Mouse (Mus musculus): Measurements from ENCODE around the gene Pde6b.

The Pde6b gene

DNA sequence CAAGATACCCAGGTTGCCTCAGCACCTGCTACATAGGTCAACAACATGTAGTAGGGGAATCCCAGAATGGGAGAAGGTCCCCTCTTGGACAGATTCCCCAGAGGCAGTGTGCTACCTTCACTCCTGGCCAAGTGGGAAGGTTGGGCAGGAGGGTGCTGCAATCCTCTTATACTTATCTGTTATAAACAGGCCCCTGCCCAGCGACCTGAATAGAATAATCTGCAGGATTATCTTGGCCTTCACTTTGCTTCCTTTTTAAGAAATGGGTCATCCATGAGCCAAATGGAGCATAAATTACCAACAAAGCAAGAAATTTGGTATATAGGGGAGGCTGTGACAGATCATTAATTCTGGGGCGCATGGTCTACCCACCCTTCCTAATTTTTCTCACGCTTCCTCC lies 1.6 kb downstream of the Pde6b start:
- no peak for DNase-seq (ENCODE audit: low spot score in 2 of 2)

DNA sequence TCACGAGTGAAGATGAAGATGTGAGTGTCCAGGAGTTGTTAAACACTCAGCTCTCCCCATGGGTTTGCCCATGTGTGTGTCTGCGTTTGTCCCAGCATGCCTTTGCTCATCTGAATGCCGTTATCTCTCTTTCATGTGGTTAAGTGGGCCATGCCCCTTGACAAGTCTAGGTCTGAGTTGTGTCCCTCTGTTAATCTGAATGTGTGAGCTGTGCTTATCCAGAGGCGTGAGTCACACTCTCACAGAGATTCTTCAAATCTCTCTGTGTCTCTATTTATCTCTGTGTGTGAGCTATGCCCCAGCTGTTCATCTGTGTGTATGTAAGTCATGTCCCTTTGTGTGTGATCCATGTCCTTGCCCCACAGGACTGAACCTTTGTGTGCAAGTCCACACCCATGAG lies 15.3 kb downstream of the Pde6b start:
- no peak for DNase-seq (ENCODE audit: low spot score in 2 of 2)

DNA sequence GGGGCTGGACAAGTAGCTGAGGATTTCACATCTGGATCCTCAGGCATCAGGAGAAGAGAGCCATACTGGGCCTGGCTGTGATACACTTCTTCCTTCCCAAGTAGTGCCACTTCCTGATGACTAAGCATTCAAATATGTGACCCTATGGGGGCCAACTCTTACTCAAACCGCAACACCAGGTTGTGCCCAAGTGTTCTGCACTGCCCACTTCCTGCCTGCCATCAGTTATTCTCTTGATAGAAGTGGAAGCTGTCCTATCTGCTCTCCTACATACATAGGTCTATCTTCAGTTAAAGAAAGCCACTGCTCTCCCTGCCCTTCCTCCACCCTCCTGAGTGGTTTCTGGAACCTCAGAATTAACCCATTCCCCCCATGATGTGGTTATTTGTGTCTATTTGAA lies 17.3 kb downstream of the Pde6b start:
- DNase-seq (ENCODE audit: low spot score in 2 of 2), result no peak

GRCm38 (mm10) chr5:108406977-108407376 lies 18.8 kb downstream of the Pde6b start:
- DNase-seq (ENCODE audit: low spot score in 2 of 2), result no peak

- no peak for DNase-seq (ENCODE audit: low spot score in 2 of 2)
These were observed 26.5 kb downstream of the Pde6b start for GRCm38 (mm10) chr5:108414711-108415110.

DNA sequence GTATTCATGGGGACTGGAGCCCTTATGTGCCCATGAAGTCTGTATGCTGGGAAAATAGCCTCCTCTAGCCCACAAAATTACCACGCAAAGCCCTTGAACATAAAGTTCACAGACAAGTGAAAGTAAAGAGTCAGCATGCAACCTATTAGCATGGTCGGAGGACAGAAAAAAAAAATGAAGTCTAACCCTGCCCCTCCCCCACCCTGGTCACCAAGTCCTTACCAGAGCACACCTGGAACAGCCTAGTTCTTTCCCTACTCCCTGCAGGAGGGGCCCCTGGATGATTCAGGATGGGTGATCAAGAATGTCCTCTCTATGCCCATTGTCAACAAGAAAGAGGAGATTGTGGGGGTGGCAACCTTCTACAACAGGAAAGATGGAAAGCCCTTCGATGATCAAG lies 34.5 kb downstream of the Pde6b start:
- no peak for DNase-seq (ENCODE audit: low spot score in 2 of 2)

- DNase-seq (ENCODE audit: low spot score in 2 of 2), result no peak
These were observed 35.2 kb downstream of the Pde6b start for GRCm38 (mm10) chr5:108423427-108423826.

DNA sequence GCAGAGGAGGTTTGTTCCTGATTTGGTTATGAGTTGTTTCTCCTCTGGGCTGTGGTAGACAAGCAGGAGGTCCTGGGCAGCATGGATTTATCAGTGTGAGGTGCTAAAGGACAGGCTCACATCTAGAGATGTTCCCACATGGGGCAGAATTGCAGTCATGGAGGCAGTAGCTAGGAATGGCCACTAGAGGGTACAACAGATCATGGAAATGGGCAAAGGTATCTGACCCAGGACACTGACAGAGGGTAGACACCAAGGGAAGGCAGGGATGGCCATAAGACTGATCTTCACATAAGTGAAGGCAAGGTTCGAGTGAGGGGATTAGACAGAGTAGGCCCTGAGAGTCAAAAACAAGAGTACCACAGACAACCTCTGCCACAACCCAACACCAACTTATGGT lies 39.0 kb downstream of the Pde6b start:
- peak; percentile 26 to 50 for DNase-seq (ENCODE audit: low spot score in 2 of 2)

- DNase-seq (ENCODE audit: low spot score in 2 of 2), result no peak
These were observed 43.0 kb downstream of the Pde6b start for GRCm38 (mm10) chr5:108431196-108431595.

DNA sequence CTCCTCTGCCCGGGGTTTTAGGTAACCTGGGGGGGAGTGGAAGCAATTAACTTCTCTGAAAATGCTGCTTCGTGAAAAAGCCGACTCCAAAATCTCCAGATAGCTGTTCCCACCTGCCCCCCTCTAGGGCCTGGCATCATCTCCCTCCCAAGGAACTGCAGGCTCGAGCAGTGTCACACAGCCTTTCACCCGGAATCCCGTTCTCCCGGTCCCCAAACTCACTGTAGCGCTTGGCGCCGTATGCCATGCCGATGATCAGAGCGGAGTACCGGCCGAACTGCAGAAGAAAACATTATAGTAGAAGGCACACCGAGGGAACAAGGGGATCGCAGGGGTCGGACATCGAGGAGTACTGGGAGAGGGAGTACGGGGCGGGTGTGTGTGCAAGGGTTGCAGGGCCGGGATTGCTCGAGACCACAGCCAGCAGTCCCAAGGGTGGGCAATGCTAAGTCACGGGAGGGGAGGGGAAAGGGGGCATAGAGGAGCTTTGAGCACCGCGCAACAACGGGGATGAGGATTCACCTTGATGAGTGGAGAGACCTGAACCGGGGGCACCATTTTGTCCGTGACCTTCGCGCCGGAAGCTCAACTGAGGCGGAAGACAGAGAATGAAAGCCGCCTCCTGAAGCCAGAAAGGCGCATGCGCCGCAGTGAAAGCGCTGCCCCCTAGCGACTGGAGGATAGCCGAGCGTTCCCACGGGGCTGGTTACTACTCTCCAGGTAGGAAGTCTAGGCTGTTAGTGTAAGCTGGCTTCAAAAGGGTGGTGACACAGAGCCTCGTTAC lies 45.8 kb downstream of the Pde6b start, which contains the start of gene Atp5k:
Gene Atp5k, minus strand, starts transcription at position 645 of the 784 bp plus-strand sequence.
- peak; percentile 91 to 95 for DNase-seq (ENCODE audit: low spot score in 2 of 2)

DNA sequence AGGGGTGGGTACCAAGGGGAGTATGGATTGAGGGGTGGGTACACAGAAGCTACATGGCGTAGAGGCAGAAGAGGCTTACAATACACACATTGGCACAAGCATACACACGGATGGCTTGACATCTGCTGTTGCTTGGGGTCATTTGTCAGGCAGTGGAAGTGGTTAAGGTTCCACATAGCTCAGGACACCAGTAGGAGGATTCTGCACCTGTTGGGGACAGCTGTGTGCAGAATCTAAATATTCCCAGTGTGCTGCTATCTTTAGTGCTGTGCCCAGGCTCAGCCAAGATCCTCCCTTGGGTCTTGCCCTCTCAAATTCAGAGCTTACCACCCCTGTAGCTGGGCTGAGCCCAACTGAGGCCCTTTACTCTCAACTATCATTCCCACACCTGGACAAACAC lies 47.9 kb downstream of the Pde6b start:
- DNase-seq (ENCODE audit: low spot score in 2 of 2), result no peak

DNA sequence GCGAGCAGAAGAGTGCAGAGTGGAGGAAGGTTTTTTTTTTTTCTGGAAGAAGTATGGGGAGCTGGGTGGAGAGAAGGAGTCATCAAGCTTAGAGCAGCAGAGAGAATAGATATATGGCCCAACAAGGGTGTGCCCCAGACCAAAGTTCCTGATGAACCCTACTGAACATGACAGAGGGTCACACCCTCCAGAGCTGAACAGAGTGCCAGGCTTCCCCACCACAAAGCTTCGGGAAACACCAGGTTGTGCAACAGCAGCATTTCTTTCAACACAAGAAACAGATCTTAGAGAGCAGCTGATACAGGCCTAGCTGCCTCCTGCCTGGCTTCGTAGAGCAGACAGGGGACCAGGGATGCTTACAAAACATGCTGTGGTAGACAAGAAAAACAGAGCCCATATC lies 58.8 kb downstream of the Pde6b start:
- no peak for DNase-seq (ENCODE audit: low spot score in 2 of 2)

DNA sequence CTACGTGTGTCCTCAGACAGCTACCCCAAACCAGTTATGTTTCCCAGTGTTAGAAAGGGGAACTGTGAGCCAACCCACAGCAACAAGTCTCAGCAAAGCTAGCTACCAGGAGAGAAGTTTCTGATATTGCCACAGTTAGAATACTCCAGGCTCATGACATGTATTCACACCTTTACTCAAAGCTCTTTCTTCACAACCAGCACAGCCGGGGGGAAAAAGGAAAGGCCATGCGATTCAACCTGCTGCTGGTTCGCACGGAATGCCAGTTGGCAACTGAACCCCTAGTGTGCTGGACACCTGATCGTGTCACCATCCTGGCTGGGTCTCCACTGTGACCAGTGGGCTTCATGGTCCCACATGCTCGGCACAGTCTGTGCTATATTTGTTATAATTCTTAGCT lies 59.7 kb downstream of the Pde6b start:
- no peak for DNase-seq (ENCODE audit: low spot score in 2 of 2)

- no peak for DNase-seq (ENCODE audit: low spot score in 2 of 2)
These were observed 60.8 kb downstream of the Pde6b start, which contains the start of gene Mfsd7a for GRCm38 (mm10) chr5:108448785-108449668. TSS of gene Mfsd7a (minus strand) at chr5:108448891.

DNA sequence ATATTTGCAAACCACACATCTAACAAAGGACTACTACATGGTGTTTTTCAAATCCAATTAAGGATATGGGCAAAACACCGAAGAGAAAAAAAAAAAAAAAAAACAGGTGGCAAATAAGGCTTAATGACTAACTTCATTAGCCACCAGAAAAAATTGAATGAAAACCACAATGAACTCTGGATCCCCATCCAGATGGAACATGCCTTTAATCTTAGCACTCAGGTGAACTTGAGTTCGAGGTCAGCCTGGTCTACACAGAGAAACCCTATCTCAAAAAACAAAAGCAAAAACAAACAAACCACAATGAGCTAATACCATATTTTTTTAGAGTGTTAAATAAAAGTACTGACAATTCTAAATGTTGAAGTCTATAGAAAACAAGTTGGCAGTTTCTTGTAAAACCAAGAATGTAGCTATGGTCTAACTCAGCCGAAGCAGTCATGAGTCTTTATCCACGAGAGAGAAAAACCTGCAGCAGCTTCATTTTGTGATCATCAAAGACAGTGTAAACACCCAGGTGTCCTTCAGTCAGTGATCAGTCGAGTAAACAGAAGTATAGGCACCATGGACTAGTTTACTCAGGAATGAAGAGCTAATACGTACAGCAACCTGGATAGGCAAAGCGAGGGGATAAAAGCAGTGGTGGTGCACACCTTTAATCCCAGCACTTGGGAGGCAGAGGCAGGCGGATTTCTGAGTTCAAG lies 62.8 kb downstream of the Pde6b start:
- no peak for DNase-seq (ENCODE audit: low spot score in 2 of 2)

GRCm38 (mm10) chr5:108451611-108452010 lies 63.4 kb downstream of the Pde6b start:
- no peak for DNase-seq (ENCODE audit: low spot score in 2 of 2)

DNA sequence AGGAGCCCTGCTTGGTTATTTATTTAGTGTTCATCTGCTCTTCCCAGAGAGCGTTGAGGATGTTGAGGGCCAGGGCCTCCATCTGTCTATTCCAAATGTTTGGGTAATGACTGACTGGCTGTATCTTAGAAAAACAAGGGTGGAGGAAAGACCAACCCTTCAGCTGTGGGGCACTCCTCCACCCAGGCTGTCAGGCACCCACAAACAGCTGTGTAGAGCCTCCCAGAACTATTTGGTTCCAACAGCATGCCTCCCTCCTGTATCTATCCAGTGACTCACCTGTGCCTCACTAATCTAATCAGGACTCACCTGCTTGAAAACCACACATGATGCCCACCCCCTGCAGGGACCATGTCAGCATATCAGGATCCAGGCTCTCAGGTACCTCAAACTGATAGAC lies 64.2 kb downstream of the Pde6b start:
- no peak for DNase-seq (ENCODE audit: low spot score in 2 of 2)

- DNase-seq (ENCODE audit: low spot score in 2 of 2), result no peak
These were observed 65.9 kb downstream of the Pde6b start for GRCm38 (mm10) chr5:108454094-108454493.

- DNase-seq (ENCODE audit: low spot score in 2 of 2), result peak; percentile 39 to 48
These were observed 70.5 kb downstream of the Pde6b start for GRCm38 (mm10) chr5:108458706-108459105.

GRCm38 (mm10) chr5:108460461-108460860 lies 72.3 kb downstream of the Pde6b start:
- no peak for DNase-seq (ENCODE audit: low spot score in 2 of 2)

DNA sequence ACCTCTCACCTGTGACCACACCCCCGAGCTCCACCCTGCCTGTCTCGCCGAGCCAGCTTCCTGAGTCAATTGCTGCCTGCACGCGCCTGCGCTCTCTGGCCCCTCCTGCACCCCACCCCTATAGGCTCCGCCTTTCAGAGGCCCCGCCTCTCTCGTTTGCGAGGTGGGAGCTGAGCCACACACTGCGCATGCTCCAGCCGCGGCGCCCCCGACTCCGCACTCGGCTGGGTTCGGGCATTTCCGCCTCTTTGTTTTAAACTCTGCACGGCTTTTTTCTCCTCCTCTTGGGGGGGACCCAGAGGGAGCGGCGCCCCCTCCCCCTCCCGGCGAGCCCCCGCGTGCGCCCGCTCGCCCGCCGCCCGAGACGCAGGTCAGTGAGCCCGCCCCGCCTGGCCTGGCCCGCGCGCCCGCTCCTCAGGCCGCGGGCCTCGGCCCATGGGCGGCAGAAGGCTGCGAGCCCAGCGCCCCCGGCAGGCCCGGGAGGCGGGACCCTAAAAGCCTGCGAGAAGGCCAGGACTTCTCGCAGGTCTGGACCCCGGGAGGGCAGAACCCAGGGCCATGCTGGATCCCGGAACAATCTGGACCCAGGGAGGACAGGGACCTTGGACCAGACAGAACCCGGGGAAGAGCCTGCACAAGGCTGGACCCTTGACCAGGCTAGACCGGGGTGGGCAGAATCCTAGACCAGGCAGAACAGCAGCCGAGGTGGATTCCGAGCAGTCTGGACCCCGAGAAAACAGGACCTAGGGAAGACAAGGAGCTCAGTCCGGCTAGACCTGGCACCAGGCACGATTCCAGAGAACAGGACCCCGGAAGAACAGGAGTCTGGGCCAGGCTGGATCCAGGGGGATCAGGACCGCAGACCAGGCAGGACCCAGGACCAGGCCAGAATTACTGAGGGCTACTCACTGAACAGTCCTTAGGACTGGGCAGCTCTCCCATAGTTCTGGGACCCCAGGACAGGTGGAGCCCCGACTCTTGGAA lies 73.2 kb downstream of the Pde6b start, which contains the start of gene Pcgf3:
Gene Pcgf3, plus strand, starts transcription at position 151 of the 984 bp plus-strand sequence.
- DNase-seq (ENCODE audit: low spot score in 2 of 2), result peak; percentile 99
